Mouse (Mus musculus) olfactory bulb, adult 2 months (tissue): ENCODE measurements around the gene Mn1. TPM values are rescaled to one million over a fixed set of nuclear protein-coding genes. Genes with fewer than 3 reads are reported as not detected.

Experiments used
- H3K27ac ChIP-seq: fragments of 200-500 bp; 2 replicates; pipeline ENCODE4 v1.5.1; 2012; ENCODE audit warnings: low read depth, low read length; ENCODE audit not compliant: insufficient read depth
- H3K4me1 ChIP-seq: fragments of 200-500 bp; 2 replicates; pipeline ENCODE4 v1.6.1; 2012; ENCODE audit warnings: low read length; ENCODE audit not compliant: control insufficient read depth, insufficient read depth
- H3K4me3 ChIP-seq: fragments of 200-500 bp; 2 replicates; pipeline ENCODE4 v1.5.1; 2012; ENCODE audit warnings: mild to moderate bottlenecking, low read depth, low read length, moderate library complexity; ENCODE audit not compliant: insufficient read depth
- CTCF ChIP-seq: fragments of 200-500 bp; IDR thresholded peaks from 2 replicates; pipeline ENCODE4 v1.5.1; 2012; ENCODE audit warnings: low read depth, mild to moderate bottlenecking, low read length, moderate library complexity; ENCODE audit not compliant: insufficient read depth
- POLR2A ChIP-seq: fragments of 200-500 bp; IDR thresholded peaks from 2 replicates; pipeline ENCODE4 v1.6.1; 2012; ENCODE audit warnings: mild to moderate bottlenecking, low read depth, low read length, moderate library complexity; ENCODE audit not compliant: insufficient read depth
- WGBS: fragments of 180-500 bp; shearing (Covaris S2); methylation state at CpG from one replicate; pipeline ENCODE4 v1.1.7; 2018; 5-methylcytosine and 5-hydroxymethylcytosine counted together
- polyA plus RNA-seq: library from polyadenylated mRNA; stranded (reverse); fragments of >200 nt; gene quantifications from 2 replicates; pipeline ENCODE4 v1.2.4, GENCODE M21; 2012; ENCODE audit warnings: low replicate concordance; ENCODE audit not compliant: missing spikeins, insufficient read depth, insufficient read length

Gene Mn1
- polyA plus RNA-seq, 1 experiment, result not detected

DNA sequence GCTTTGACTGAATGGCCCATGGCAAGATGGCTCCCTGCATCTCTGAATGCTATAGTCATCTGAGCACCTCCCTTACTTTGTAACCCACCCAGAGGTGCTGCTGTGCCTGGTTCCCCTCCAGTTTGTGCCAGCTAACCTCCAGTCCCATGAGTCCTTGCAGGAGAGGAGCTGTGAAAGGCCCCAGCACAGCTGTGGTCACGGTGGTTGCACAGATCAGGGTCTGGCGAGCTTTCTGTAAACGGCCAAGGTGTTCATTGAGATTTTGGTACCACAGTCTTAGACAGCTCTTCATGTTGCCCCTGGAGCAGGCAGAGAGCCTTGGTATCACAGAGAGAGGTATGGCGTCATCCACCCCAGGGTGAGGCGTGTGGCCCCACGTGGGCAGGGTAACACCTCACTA lies 25.7 kb upstream of the Mn1 start:
- TF ChIP-seq CTCF (no peak), POLR2A (no peak)
- Histone ChIP-seq H3K4me1 (peaks cover 5% of the 10 kb centered on the region), H3K4me3 (no peak overlapping the region), H3K27ac (no peak overlapping the region)
- 93% methylated on average over 6 of the region's 6 CpGs for WGBS

DNA sequence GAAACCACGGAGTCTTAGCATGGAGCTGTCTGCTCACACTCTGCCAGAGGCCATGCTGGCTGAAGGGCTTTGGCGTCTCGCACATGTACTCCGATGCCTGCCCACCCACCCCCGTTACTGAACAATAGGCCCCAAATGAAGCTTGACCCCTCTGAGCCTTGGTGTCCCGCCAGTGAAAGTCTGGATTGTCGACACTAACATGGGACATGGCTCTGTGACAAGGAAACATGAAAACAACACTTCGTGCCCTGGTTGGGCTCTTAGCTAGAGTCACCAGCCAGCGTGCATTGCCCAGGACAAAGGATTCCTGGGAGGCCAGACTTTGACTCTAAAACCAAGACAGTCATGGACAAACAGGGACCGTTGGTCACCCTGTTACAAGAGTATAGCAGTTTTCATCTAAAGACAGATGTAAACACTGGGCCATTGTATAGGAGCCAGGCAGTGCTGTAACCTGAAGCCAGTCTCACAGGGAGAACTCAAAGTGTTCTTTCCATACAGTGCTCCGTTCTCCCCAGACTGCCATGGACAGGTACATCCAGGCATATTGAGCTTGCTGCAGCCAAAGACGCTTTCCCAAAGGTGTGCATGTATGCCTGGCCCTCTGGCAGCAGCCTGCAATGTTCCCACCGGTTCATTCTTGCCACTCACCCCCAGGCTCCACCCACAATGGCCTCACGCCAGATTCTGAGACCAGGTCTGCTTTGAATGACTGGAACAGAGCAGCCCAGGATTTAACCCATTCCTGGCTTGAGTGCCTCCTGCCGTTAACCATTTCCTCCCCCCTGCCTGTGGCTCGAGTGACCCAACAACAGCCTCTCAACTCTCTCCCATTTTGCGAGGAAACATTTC lies 23.6 kb upstream of the Mn1 start:
- H3K4me3 ChIP-seq, result no peak overlapping the region
- no peak overlapping the region for H3K27ac ChIP-seq
- H3K4me1 ChIP-seq, result peaks cover 15% of the 10 kb centered on the region
- TF ChIP-seq POLR2A (no peak), CTCF (no peak)
- WGBS, result 41% methylated on average over 17 of the region's 17 CpGs

DNA sequence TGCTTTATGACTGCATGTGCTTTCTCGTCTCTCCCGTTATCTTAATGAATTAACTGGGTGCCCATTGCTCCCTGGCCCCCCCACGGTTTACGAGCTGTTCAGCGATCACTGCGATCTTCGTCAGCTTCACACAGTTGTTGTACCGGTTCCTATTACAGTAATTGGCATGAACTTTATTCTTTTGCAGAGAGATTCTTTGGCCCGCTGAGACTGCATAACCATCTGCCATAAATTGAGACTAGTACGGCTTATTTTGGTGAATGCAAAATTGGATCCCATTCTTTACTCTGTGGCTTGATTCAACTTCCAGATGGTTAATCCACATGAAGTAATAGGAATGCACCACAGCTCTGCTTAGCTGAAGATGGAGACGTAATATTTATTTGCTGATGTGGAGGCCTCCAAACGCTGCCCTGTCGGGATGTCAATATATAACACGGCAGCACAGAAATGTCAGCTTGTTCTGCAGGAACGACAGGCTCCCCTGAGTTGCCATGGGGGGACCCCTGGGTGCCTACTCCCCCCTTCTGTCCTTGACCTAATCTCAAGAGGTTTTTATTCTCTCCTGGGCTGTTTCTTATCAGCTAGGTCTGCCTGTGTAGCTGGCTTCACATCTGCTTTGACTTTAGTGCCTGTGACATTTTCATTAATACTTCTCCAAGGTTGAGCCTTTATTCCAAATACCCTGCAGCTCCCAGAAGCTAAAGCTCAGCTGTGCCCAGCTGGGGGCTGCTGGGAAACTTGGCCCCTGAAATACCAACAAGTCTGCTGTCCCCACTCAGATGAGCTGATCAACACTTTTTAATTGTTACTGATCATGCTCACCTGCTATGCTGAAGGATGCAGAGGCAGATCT lies 22.7 kb upstream of the Mn1 start:
- TF ChIP-seq POLR2A, result no peak
- TF ChIP-seq CTCF, result no peak
- 33% methylated on average over 15 of the region's 15 CpGs for WGBS
- no peak overlapping the region for H3K27ac ChIP-seq
- H3K4me3 ChIP-seq, result no peak overlapping the region
- H3K4me1 ChIP-seq, result peaks cover 15% of the 10 kb centered on the region

- Histone ChIP-seq H3K4me3 (no peak overlapping the region), H3K27ac (no peak overlapping the region), H3K4me1 (peaks cover 15% of the 10 kb centered on the region)
- 74% methylated on average over 10 of the region's 10 CpGs for WGBS
- no peak for TF ChIP-seq POLR2A
- no peak for TF ChIP-seq CTCF
These were observed 21.4 kb upstream of the Mn1 start for GRCm38 (mm10) chr5:111395771-111396170.

DNA sequence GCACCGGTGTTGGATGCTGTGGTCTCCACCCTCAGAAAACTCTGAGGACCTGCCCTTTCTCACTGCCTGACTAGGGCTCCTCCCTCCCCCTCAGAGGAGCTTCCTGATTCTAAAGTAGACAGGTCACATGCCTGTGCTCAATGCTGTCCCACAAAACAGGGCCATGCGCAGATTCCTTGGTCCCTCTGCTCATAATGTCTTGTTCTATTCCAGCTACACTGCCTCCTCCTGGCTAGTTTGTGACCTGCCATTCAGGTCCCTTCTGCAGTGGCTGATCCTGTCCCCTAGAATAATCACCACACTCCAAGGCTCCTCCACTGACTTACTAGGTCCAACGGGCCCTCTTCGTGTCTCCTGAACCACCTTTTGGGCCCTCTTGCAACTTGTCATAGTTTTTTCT lies 21.0 kb upstream of the Mn1 start:
- no peak for TF ChIP-seq CTCF
- no peak for TF ChIP-seq POLR2A
- 86% methylated on average over 4 of the region's 4 CpGs for WGBS
- no peak overlapping the region for H3K4me3 ChIP-seq
- H3K4me1 ChIP-seq, result peaks cover 15% of the 10 kb centered on the region
- H3K27ac ChIP-seq, result no peak overlapping the region

DNA sequence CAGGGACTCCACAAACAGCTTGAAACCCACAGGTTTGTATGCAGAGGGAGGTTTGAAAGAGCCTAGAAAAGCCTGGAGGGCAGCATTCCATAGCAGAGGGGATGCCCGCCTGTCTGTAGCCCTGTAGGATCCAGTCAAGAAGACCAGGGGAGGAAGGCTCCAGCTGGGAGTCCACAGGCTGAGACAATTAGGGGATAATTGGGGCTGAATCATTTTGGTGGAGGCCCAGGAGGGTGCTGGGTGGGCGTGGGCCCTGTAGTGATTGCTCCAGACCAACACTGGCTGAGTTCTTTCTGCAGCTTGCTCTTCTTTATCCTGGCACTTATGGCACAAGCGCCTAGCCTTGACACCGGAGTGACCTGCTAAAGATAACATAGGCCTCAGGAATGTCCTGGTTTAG lies 18.7 kb upstream of the Mn1 start:
- no peak overlapping the region for H3K4me3 ChIP-seq
- WGBS, result 61% methylated on average over 4 of the region's 4 CpGs
- H3K27ac ChIP-seq, result no peak overlapping the region
- TF ChIP-seq CTCF (no peak), POLR2A (no peak)
- peaks cover 15% of the 10 kb centered on the region for H3K4me1 ChIP-seq

DNA sequence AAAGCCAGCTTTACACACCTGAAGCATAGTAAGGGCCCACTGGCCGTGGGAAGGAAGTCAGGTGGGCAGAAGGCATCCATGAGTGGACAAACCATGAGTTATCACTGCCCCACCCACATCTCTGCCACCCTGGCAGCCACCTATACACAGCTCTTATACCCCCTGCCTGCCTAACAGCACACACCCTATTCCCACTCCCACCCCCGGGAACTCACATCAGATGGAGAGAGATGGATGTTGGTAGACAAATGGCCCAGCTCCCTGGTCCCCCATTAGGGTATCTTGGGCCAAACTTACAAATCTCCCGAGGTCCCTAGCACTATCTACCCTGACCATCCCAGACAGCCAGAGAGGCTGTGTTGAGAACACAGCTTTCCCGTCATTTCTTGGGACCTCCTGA lies 17.9 kb upstream of the Mn1 start:
- WGBS, result 92% methylated on average over 4 of the region's 4 CpGs
- TF ChIP-seq POLR2A, result no peak
- no peak overlapping the region for H3K4me3 ChIP-seq
- peaks cover 10% of the 10 kb centered on the region for H3K4me1 ChIP-seq
- no peak overlapping the region for H3K27ac ChIP-seq

- H3K4me1 ChIP-seq, result peaks cover 9% of the 10 kb centered on the region
- H3K4me3 ChIP-seq, result no peak overlapping the region
- WGBS, result 82% methylated on average over 19 of the region's 19 CpGs
- TF ChIP-seq CTCF, result no peak
- TF ChIP-seq POLR2A, result no peak
- H3K27ac ChIP-seq, result no peak overlapping the region
These were observed 15.1 kb upstream of the Mn1 start for GRCm38 (mm10) chr5:111401879-111402650.

- 90% methylated on average over 6 of the region's 6 CpGs for WGBS
- H3K4me1 ChIP-seq, result peaks cover 6% of the 10 kb centered on the region
- no peak overlapping the region for H3K27ac ChIP-seq
- no peak overlapping the region for H3K4me3 ChIP-seq
- TF ChIP-seq CTCF (no peak), POLR2A (no peak)
These were observed 14.5 kb upstream of the Mn1 start for GRCm38 (mm10) chr5:111402651-111402996.
